Mouse (Mus musculus) kidney, postnatal 0 days (tissue): ENCODE results near the gene Uspl1. TPM values are rescaled to one million over a fixed set of nuclear protein-coding genes. Genes with fewer than 3 reads are reported as not detected.

Experiments used
- ATAC-seq: fragments of 200-750 bp; cut with Nextera tagmentation; replicated peaks from 2 replicates; pipeline ENCODE4 v1.8.0; 2017; ENCODE audit warnings: low read depth, moderate number of reproducible peaks, moderate TSS enrichment, moderate library complexity; ENCODE audit not compliant: low FRiP score
- DNase-seq: peaks from one replicate; pipeline ENCODE4 v3.0.0-alpha.2; 2016; ENCODE audit warnings: low spot score
- H3K27ac ChIP-seq: fragments of 300-500 bp; sonication (generic); 2 replicates; pipeline ENCODE4 v1.5.1; 2014; ENCODE audit warnings: mild to moderate bottlenecking
- H3K27me3 ChIP-seq: fragments of 300-500 bp; sonication (generic); 2 replicates; pipeline ENCODE4 v1.6.1; 2014; ENCODE audit warnings: low read length, mixed read lengths; ENCODE audit not compliant: insufficient read depth
- H3K36me3 ChIP-seq: fragments of 300-500 bp; sonication (generic); 2 replicates; pipeline ENCODE4 v1.6.1; 2014; ENCODE audit warnings: low read length, mixed read lengths; ENCODE audit not compliant: insufficient read depth
- H3K4me1 ChIP-seq: fragments of 300-500 bp; sonication (generic); replicated peaks from 2 replicates; pipeline ENCODE4 v1.6.1; 2014; ENCODE audit warnings: antibody characterized with exemption, low read length, mixed read lengths; ENCODE audit not compliant: insufficient read depth
- H3K4me2 ChIP-seq: fragments of 300-500 bp; sonication (generic); 2 replicates; pipeline ENCODE4 v1.6.1; 2014; ENCODE audit warnings: mild to moderate bottlenecking, low read length, moderate library complexity, mixed read lengths
- H3K4me3 ChIP-seq: fragments of 300-500 bp; sonication (generic); replicated peaks from 2 replicates; pipeline ENCODE4 v1.5.1; 2014; ENCODE audit warnings: low read depth, low read length
- H3K9ac ChIP-seq: fragments of 300-500 bp; sonication (generic); 2 replicates; pipeline ENCODE4 v1.6.1; 2014; ENCODE audit warnings: low read depth, low read length
- H3K9me3 ChIP-seq: fragments of 300-500 bp; sonication (generic); replicated peaks from 2 replicates; pipeline ENCODE4 v1.6.1; 2016; ENCODE audit warnings: low read length, inconsistent platforms, mixed read lengths
- CTCF ChIP-seq: IDR thresholded peaks from 2 replicates; pipeline ENCODE4 v1.5.1; 2016; ENCODE audit warnings: antibody characterized with exemption, low read depth, mild to moderate bottlenecking, moderate library complexity
- WGBS: fragments of 180-500 bp; shearing (Covaris S2); extraction: QIAGEN DNeasy Blood & Tissue Kit; methylation state at CpG from one replicate; pipeline ENCODE4 v1.1.7; 2014; 5-methylcytosine and 5-hydroxymethylcytosine counted together
- polyA plus RNA-seq: library from polyadenylated mRNA; unstranded; fragments of >200 nt; fragmentation: Nextera tagmentation; extraction: Ambion mirVana; gene quantifications from 2 replicates; pipeline ENCODE4 v1.2.1, GENCODE M21; 2015

Uspl1 gene
- polyA plus RNA-seq, 1 experiment from 2014 or later: 29.2 TPM

GRCm38 (mm10) chr5:149185806-149186205 lies 1.7 kb downstream of the Uspl1 start:
- DNase-seq: no peak

GRCm38 (mm10) chr5:149190160-149190559 lies 6.0 kb downstream of the Uspl1 start:
- peaks cover 42% of the 10 kb centered on the region for H3K36me3 ChIP-seq
- no peak overlapping the region for H3K27ac ChIP-seq
- TF ChIP-seq CTCF: no peak
- H3K4me2 ChIP-seq: no peak overlapping the region
- peaks cover 12% of the 10 kb centered on the region for H3K4me1 ChIP-seq
- ATAC-seq: no peak
- no peak overlapping the region for H3K9ac ChIP-seq
- no peak for DNase-seq
- H3K27me3 ChIP-seq: no peaks in the 10 kb centered on the region
- no peak overlapping the region for H3K4me3 ChIP-seq
- 92% methylated on average over 1 of the region's 1 CpGs for WGBS
- no peaks in the 10 kb centered on the region for H3K9me3 ChIP-seq

More at GRCm38 (mm10) chr5:149185806-149186205, 1.7 kb downstream of the Uspl1 start:
- Histone ChIP-seq H3K27ac (peak overlapping the region; percentile 8; the same call in 1 of the 2 replicates), H3K9me3 (no peaks in the 10 kb centered on the region), H3K36me3 (peaks cover 17% of the 10 kb centered on the region; the same call in 1 of the 2 replicates), H3K4me3 (peak overlapping the region; percentile 82), H3K4me2 (peak overlapping the region; percentile 72), H3K4me1 (peaks cover 12% of the 10 kb centered on the region), H3K27me3 (no peaks in the 10 kb centered on the region), H3K9ac (peak overlapping the region; percentile 83; the same call in 1 of the 2 replicates)
- WGBS: 55% methylated on average over 3 of the region's 3 CpGs
- TF ChIP-seq CTCF: no peak
- no peak for ATAC-seq

GRCm38 (mm10) chr5:149196611-149197010 lies 12.5 kb downstream of the Uspl1 start:
- H3K4me3 ChIP-seq: no peak overlapping the region
- no peak for DNase-seq
- no peak for TF ChIP-seq CTCF
- no peak for ATAC-seq
- no peak overlapping the region for H3K9ac ChIP-seq
- H3K27ac ChIP-seq: no peak overlapping the region
- WGBS: 3% methylated on average over 1 of the region's 1 CpGs
- H3K36me3 ChIP-seq: peaks cover 35% of the 10 kb centered on the region
- H3K4me1 ChIP-seq: no peaks in the 10 kb centered on the region
- H3K9me3 ChIP-seq: no peaks in the 10 kb centered on the region
- no peaks in the 10 kb centered on the region for H3K27me3 ChIP-seq
- no peak overlapping the region for H3K4me2 ChIP-seq

GRCm38 (mm10) chr5:149198782-149199181 lies 14.6 kb downstream of the Uspl1 start:
- ATAC-seq (no peak), DNase-seq (no peak)
- Histone ChIP-seq H3K4me3 (no peak overlapping the region), H3K9me3 (no peaks in the 10 kb centered on the region), H3K4me2 (no peak overlapping the region), H3K27ac (no peak overlapping the region), H3K9ac (no peak overlapping the region), H3K4me1 (0 out of 2 replicates have a peak, but pooled peaks cover 3% of the 10 kb centered on the region), H3K27me3 (no peaks in the 10 kb centered on the region), H3K36me3 (peaks cover 40% of the 10 kb centered on the region)
- 96% methylated on average over 1 of the region's 1 CpGs for WGBS
- no peak for TF ChIP-seq CTCF

GRCm38 (mm10) chr5:149202941-149203340 lies 18.8 kb downstream of the Uspl1 start:
- Histone ChIP-seq H3K9me3 (no peaks in the 10 kb centered on the region), H3K4me2 (no peak overlapping the region), H3K36me3 (peaks cover 48% of the 10 kb centered on the region), H3K27ac (peak overlapping the region; percentile 57; the same call in 1 of the 2 replicates), H3K27me3 (no peaks in the 10 kb centered on the region), H3K9ac (no peak overlapping the region), H3K4me3 (no peak overlapping the region), H3K4me1 (0 out of 2 replicates have a peak, but pooled peaks cover 3% of the 10 kb centered on the region)
- no peak for ATAC-seq
- TF ChIP-seq CTCF: no peak
- 49% methylated on average over 5 of the region's 5 CpGs for WGBS
- no peak for DNase-seq

- peaks cover 45% of the 10 kb centered on the region for H3K36me3 ChIP-seq
- DNase-seq: no peak
- WGBS: 72% methylated on average over 4 of the region's 4 CpGs
- H3K9me3 ChIP-seq: no peaks in the 10 kb centered on the region
- H3K27ac ChIP-seq: no peak overlapping the region
- no peak overlapping the region for H3K4me3 ChIP-seq
- no peak overlapping the region for H3K4me2 ChIP-seq
- no peak overlapping the region for H3K9ac ChIP-seq
- no peak for TF ChIP-seq CTCF
- ATAC-seq: no peak
- H3K4me1 ChIP-seq: 0 out of 2 replicates have a peak, but pooled peaks cover 3% of the 10 kb centered on the region
- no peaks in the 10 kb centered on the region for H3K27me3 ChIP-seq
Observed at GRCm38 (mm10) chr5:149203796-149204375, 19.7 kb downstream of the Uspl1 start.
